Mouse (Mus musculus) testis, adult 2 months (tissue): ENCODE data around the gene Tnik. TPM values are rescaled to one million over a fixed set of nuclear protein-coding genes. Genes with fewer than 3 reads are reported as not detected.
A peak's percentile ranks its signal among the peaks of the same experiment; 100 is the strongest.

Experiments
- H3K27ac ChIP-seq: fragments of 200-500 bp; 2 replicates; pipeline ENCODE4 v1.5.1; 2012; ENCODE audit warnings: low read depth, low read length; ENCODE audit not compliant: control insufficient read depth, insufficient read depth
- H3K27me3 ChIP-seq: fragments of 200-500 bp; 2 replicates; pipeline ENCODE4 v1.6.1; 2012; ENCODE audit warnings: mild to moderate bottlenecking, low read length, moderate library complexity; ENCODE audit not compliant: control insufficient read depth, insufficient read depth
- H3K36me3 ChIP-seq: fragments of 200-500 bp; 2 replicates; pipeline ENCODE4 v1.6.1; 2012; ENCODE audit warnings: mild to moderate bottlenecking, low read length; ENCODE audit not compliant: control insufficient read depth, insufficient read depth
- H3K4me1 ChIP-seq: fragments of 200-500 bp; 2 replicates; pipeline ENCODE4 v1.6.1; 2012; ENCODE audit warnings: low read length; ENCODE audit not compliant: control insufficient read depth, insufficient read depth
- H3K4me3 ChIP-seq: fragments of 200-500 bp; 2 replicates; pipeline ENCODE4 v1.5.1; 2012; ENCODE audit warnings: low read depth, mild to moderate bottlenecking, low read length, moderate library complexity, mixed read lengths; ENCODE audit not compliant: control insufficient read depth
- CTCF ChIP-seq: fragments of 200-500 bp; IDR thresholded peaks from 2 replicates; pipeline ENCODE4 v1.5.1; 2012; ENCODE audit warnings: low read depth, mild to moderate bottlenecking, inconsistent platforms, low read length, moderate library complexity; ENCODE audit not compliant: control insufficient read depth, insufficient read depth, insufficient replicate concordance
- POLR2A ChIP-seq: fragments of 200-500 bp; IDR thresholded peaks from 2 replicates; pipeline ENCODE4 v1.6.1; 2012; ENCODE audit warnings: low read depth, mild to moderate bottlenecking, inconsistent platforms, low read length, moderate library complexity; ENCODE audit not compliant: control insufficient read depth
- polyA plus RNA-seq: library from polyadenylated mRNA; depleted of rRNA; stranded (reverse); fragments of >200 nt; gene quantifications from 2 replicates; pipeline ENCODE4 v1.2.3, GENCODE M21; 2012

The Tnik gene
- polyA plus RNA-seq, 1 experiment = 7.4 TPM

DNA sequence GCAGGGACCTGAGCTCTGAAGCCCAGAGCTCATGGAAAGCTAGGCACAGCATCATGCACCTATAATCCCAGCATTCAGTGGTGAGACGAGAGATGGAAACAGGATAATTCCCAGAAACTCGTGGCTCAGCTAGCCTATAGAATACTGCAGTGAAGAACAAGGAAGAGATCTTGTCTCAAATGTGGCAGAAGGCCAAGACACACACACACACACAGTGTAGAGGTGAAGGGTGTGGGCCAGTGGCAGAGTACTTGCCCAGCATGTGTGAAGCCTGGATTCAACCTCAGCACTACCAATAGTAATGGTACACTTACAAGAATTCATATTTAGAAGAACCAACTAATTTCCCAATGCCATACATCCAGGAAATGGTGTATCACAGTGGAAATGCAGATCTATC is 24.9 kb upstream of the Tnik start:
- no peaks in the 10 kb centered on the region for H3K27me3 ChIP-seq
- H3K4me1 ChIP-seq = no peaks in the 10 kb centered on the region
- H3K4me3 ChIP-seq = no peak overlapping the region
- TF ChIP-seq POLR2A (no peak), CTCF (no peak)
- no peaks in the 10 kb centered on the region for H3K36me3 ChIP-seq
- no peak overlapping the region for H3K27ac ChIP-seq

DNA sequence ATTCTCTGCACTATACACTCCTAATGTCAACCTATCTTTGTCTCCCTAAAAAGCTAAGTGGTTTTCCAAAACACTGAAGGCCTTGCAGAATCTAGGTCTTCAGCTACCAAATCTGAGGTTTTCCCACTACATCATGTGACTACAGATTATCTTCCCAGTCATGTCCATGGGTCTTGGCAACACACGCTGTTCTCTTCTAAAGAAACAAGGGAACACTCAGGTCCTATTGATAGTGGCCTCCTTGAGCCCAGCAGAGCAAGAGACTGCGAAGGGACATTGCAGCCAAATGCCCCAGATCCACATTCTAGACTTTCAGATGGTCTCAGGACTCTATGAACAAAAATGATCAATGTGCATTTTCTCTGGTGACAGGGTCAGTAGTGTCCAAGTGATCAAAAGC is 20.5 kb upstream of the Tnik start:
- no peaks in the 10 kb centered on the region for H3K4me1 ChIP-seq
- TF ChIP-seq POLR2A (no peak), CTCF (no peak)
- no peak overlapping the region for H3K4me3 ChIP-seq
- no peak overlapping the region; the same call in 1 of the 2 replicates for H3K27ac ChIP-seq
- H3K27me3 ChIP-seq = no peaks in the 10 kb centered on the region
- no peaks in the 10 kb centered on the region for H3K36me3 ChIP-seq

DNA sequence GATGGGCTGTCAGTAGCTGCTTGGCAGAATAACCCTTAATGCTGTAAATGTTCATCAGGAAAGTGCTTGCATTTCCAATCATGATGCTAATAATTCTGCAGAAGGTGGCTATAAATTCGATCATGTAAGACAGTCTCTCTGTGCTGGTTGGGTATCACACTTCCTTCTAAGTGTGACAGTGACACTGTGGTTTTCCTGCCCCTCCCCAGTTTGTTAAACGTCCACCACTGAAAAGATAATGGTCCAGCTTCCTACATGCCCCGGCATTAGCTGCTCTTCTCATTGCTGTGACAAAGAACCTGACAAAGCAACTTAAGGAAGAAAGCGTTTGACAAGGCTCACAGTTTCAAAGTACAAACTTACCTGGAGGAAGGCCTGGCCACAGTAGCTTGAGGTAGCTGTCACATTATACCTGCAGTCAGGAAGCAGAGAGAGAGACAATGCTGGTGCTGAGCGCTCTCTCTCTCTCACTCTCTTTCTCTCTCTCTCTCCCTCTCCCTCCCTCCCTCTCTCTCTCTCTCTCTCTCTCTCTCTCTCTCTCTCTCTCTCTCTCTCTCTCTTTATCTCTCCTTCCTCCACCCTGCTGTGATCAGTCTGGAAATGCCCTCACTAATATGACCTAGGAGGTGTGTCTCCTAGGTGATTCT is 18.6 kb upstream of the Tnik start:
- Histone ChIP-seq H3K27ac (no peak overlapping the region), H3K4me3 (no peak overlapping the region), H3K4me1 (no peaks in the 10 kb centered on the region), H3K27me3 (no peaks in the 10 kb centered on the region), H3K36me3 (no peaks in the 10 kb centered on the region)
- no peak for TF ChIP-seq CTCF

DNA sequence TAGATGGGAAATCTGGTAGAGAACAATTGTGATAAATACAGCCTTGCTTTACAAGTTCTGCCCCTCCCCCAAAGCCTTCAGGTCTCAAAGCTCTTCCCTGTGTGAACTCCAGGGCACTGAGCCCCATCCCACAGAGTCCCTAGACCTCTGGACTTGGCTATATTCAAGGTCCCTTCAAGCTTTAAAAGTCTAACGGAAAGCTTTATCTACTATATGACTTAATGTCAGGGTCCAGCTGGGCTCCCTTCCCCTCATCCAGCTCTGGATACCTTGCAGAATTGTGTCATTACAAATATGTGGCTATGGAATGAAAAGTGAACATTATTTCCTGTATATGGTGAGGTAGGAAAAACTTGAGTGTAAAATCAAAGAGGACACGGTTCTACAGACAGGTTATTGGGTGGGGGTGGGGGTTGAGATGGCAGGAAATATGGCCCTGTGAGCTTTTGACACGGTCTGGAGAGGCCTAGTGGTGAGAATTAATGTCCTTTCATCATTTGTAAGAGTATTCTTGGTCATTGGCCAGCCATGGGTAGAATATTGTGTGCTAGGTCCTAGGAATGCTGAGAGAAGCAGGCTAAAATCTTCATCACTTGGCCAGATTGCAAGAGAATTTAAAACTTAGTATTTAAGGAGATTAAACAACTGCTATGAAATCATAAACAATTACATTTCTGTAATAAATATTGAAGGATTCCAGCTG is 14.6 kb upstream of the Tnik start:
- Histone ChIP-seq H3K4me1 (no peaks in the 10 kb centered on the region), H3K27me3 (no peaks in the 10 kb centered on the region), H3K36me3 (no peaks in the 10 kb centered on the region), H3K27ac (no peak overlapping the region), H3K4me3 (no peak overlapping the region)
- TF ChIP-seq CTCF = no peak
- TF ChIP-seq POLR2A = no peak

DNA sequence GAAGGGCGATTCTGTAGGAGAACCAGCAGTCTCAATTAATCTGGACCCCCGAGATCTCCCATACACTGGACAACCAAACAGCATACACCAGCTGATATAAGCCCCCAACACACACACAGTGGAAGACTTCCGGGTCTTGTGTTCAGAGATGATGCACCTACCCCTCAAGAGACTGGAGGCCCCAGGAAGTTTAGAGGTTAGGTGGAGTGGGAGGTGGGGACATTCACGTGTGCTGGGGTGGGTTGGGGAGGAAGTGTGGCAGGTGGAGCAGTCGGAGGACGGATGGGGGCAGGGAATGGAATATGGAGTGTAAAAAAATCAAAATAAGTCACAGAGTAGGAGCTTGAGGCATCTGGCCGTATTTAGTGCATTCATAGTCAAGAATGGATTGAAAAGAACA is 7.3 kb upstream of the Tnik start:
- no peaks in the 10 kb centered on the region for H3K27me3 ChIP-seq
- H3K27ac ChIP-seq = no peak overlapping the region
- TF ChIP-seq POLR2A (no peak), CTCF (no peak)
- H3K36me3 ChIP-seq = no peaks in the 10 kb centered on the region
- no peaks in the 10 kb centered on the region for H3K4me1 ChIP-seq
- no peak overlapping the region for H3K4me3 ChIP-seq

DNA sequence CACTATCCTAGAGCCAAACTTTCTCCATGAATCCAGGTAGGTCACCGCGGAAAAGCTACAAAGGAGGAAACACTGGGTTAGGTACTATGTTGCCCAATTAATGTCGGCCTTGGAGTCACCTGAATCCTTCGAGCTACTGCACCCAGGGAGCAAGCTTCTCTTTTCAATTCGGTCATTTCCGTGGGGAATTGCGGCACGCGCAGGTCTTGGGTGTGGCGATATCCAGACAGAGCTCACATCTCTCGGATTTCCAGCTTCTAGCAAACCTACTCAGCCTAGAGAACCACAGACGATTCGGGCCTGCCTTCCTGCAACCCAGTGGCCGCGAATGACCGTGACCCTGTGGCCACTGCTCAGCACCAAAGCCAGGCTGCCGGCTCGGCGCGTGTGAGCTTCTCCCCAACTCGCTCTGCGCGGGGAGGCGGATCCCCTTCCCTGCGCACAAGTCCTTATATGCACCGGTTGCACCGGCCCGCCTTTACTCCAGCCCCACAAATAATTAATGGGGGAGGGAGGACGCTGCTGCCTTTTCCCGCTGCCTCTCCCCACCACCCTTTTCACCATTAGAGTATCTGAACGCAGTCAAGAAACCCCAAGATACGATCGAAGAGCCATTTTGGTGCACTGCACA is 528 bp upstream of the Tnik start:
- Histone ChIP-seq H3K27ac (peak overlapping the region; percentile 82), H3K4me3 (peak overlapping the region; percentile 78), H3K4me1 (peaks cover 11% of the 10 kb centered on the region), H3K36me3 (no peaks in the 10 kb centered on the region), H3K27me3 (no peaks in the 10 kb centered on the region)
- TF ChIP-seq CTCF (no peak), POLR2A (peak; percentile 51; the same call in 1 of the 2 replicates)

DNA sequence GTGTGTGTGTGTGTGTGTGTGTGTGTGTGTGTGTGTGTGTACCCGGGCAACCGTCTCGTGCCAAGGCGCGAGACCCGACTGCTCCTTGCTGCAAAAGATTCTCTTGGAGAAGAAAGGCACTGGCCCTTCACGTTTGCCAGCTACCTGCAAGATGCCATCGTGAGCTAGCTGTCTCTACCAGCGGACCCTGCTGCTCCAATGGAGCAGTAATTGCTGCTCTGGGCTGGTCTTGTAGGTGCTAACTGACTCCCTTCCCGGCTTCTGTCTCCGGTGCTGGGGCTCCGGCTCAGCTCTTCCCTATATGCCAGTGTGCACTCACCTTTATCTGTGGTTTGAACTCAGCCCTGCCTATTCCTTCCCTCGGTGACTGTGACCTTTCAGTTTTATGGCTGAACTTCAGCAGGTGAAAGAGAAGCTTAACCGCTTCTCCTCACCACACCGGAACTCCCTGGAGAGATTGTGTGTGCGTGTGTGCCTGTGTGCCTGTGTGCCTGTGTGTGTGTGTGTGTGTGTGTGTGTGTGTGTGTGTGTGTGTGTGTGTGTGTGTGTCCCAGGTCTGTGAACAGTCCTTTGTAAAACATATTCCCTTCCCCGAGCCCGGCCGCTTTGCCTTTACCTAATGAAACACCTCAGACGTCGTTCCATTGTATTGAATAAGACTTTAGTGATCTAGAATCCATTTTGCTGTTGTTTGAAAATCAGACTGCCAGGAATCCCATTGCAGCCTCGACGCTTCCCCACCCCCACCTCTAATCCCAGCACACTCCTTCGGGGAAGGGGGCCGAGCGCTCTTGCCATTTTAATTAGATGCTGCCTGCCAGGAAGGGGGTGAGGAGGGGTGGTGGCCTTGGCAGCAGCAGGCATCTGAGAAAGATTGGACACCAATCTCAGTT is 1.2 kb downstream of the Tnik start:
- no peak for TF ChIP-seq CTCF
- TF ChIP-seq POLR2A = no peak
- Histone ChIP-seq H3K4me3 (peak overlapping the region; percentile 87), H3K4me1 (peaks cover 11% of the 10 kb centered on the region), H3K36me3 (no peaks in the 10 kb centered on the region), H3K27me3 (no peaks in the 10 kb centered on the region), H3K27ac (peak overlapping the region; percentile 73; the same call in 1 of the 2 replicates)
